Mouse (Mus musculus) gastrocnemius, adult 18-20 months (tissue): ENCODE measurements around the gene Wbp11. TPM values are rescaled to one million over a fixed set of nuclear protein-coding genes. Genes with fewer than 3 reads are reported as not detected.

Source experiments
- DNase-seq: peaks from one replicate; pipeline ENCODE4 v3.0.0; 2021; ENCODE audit warnings: low spot score
- long read RNA-seq, 2 experiments: library from polyadenylated mRNA; stranded (forward); transcript quantifications; one replicate each; pipeline ENCODE4 v2.0.0; 2021
- total RNA-seq, 2 experiments: library from RNA; stranded (reverse); gene quantifications; 2 replicates each; pipeline ENCODE4 v1.2.3; 2021

Gene Wbp11
- total RNA-seq = 10 to 100 TPM; 52.4 to 52.7 TPM
- long read RNA-seq, experiment 1, transcript Wbp11-201 (12 exons, 2,739 nt) = major isoform, 101 of 122 reads
- long read RNA-seq, experiment 1, partial matches to known transcripts = 3 of 122 reads
- long read RNA-seq, experiment 1, other reads (novel, unspliced or antisense) = 18 of 122 reads
- long read RNA-seq, experiment 2, transcript Wbp11-201 (12 exons, 2,739 nt) = major isoform, 56 of 79 reads
- long read RNA-seq, experiment 2, partial matches to known transcripts = 3 of 79 reads
- long read RNA-seq, experiment 2, other reads (novel, unspliced or antisense) = 20 of 79 reads

- DNase-seq = peak; percentile 97
Observed at GRCm38 (mm10) chr6:136827881-136828561, at the start of gene Wbp11. Gene Wbp11 (minus strand): TSS chr6:136828233.

GRCm38 (mm10) chr6:136875670-136876069 is 47.6 kb upstream of the Wbp11 start, which contains the start of gene Mgp:
Gene Mgp (minus strand): TSS chr6:136875823.
- DNase-seq = peak; percentile 28

GRCm38 (mm10) chr6:136874599-136874998 is 46.6 kb upstream of the Wbp11 start:
- DNase-seq = no peak

DNA sequence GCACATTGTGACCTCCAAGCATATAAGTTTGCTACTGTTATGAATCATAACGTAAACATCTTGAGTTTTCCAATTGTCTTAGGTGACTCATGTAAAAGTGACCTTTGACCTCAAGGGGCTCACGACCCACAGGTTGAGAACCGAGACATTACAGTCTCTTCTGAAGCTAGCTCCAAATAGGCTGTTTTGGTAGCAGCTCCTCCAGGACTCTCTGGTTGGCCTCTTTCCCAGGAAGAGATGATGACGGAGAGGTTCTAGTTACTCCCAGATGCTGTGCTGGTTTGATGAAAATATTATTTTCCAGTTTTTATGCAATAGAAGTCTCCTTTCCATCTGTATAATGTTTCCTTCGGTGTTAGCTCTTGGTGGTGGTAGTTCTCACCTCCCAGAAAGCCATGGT is 40.9 kb upstream of the Wbp11 start:
- DNase-seq = no peak

- DNase-seq = no peak
Observed at GRCm38 (mm10) chr6:136866150-136866549, 38.1 kb upstream of the Wbp11 start.

DNA sequence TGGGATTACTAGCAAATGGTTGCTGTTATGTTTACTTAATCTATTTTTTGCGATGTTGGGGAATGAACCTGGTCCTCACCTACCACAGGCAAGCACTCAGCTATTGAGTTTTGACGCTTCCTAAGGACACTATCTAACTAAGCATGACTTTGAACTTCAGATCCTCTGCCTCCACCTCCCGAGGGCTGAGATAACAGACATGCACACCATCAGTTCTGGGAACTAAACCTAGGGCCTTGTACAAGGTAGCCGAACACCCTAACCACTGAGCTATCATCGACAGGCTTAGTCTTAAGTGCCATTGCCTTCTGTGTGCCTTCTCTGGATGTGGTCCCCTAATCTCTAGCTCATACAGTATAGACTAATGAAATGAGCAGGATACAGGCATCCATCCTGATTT is 37.3 kb upstream of the Wbp11 start:
- DNase-seq = no peak

GRCm38 (mm10) chr6:136861020-136861419 is 33.0 kb upstream of the Wbp11 start:
- DNase-seq = peak; percentile 26

GRCm38 (mm10) chr6:136858420-136858819 is 30.4 kb upstream of the Wbp11 start:
- DNase-seq = no peak

DNA sequence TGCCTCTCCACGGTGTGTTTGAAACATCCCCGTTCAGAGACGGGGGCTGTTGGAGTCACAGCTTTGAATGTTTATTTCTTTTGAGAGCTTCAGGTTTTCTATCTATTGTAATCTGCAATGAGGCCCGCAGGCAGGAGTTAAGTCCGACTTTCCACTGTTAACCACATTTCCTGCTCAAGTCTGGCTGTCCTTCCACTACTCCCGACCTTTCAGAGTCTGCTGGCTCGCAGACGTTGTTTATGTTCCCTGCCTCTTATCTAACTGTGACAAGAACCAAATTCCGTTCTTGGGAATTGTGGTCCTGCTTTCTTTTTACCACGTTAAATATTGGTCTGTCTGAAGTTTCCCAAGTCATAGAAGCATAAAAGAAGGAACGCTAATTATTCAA is 29.8 kb upstream of the Wbp11 start:
- DNase-seq = no peak

DNA sequence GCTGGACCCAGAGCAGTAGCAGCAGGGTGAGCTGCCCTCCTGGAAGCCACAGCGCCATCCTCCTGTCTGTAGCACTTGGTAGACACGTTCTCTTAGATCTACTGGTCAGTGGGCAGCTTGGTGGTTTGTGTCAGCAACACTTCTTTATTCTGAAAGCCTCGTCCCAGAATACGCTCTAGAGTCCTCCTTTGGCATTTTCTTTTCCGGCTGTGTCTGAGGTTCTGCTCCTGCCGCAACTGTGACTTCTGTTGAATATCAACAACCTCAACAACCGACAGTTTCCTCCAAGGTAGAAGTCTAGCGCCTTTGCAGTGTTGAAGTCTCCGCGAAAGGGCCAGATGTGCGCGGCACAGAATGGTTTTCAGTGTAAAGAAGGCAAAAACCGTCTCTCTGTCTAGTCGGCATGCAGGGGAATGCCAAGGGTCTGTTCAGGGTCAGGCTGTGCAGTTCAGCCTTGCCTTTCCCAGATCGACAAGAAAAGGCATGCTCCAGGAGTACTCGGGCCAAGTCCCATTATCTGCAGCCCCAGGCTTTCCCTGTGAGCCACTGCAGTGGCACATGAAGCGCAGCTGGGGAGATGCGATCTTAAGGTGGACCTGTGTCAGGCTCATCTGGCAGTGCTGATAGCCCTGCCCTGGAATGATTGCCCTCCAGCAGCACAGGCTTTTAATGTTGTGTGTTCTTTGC is 29.3 kb upstream of the Wbp11 start, which contains the start of gene Art4:
Gene Art4, minus strand, starts transcription at position 548 of the 687 bp plus-strand sequence.
- no peak for DNase-seq

GRCm38 (mm10) chr6:136856071-136856636 is 28.1 kb upstream of the Wbp11 start:
- DNase-seq = no peak

DNA sequence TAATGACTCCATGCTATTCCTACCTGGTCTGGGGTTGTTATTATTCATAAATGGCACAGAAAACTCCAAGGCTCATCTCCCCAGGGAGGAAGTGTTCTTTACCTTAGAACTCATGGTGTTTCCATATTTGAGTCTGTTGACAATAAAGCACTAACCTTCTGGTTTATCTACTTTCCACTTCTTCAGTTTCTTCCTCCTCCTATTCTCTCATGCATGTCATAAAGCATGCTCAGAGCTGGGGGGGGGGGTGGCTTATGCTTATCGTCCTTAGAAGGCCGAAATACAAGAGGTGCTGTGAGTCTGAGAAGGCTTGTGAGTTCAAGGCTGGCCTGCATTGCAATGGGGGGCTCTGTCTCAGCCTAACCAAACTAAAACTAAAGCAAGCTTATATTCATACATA is 27.1 kb upstream of the Wbp11 start:
- DNase-seq = no peak

GRCm38 (mm10) chr6:136854361-136854781 is 26.3 kb upstream of the Wbp11 start:
- no peak for DNase-seq

DNA sequence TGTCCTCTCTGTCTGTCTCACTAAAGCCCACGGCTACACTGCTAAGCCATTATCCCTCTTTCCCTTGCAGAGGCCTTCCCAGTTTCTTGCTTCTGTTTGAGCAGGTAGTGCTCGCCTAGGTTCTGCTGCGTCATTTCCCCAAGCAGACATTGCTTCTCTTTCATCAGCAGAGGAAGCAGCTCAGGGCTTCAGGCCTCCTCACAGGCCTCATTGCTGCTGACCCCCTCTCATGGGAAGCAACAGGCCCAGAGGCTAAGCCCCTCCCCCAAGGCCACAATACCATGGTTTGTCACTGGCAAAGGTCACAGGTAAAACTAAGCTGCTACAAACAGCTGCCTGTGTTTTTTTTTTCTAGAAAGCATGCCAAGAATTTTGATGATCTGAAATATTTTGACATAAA is 24.7 kb upstream of the Wbp11 start:
- no peak for DNase-seq

GRCm38 (mm10) chr6:136852348-136852747 is 24.3 kb upstream of the Wbp11 start:
- no peak for DNase-seq

DNA sequence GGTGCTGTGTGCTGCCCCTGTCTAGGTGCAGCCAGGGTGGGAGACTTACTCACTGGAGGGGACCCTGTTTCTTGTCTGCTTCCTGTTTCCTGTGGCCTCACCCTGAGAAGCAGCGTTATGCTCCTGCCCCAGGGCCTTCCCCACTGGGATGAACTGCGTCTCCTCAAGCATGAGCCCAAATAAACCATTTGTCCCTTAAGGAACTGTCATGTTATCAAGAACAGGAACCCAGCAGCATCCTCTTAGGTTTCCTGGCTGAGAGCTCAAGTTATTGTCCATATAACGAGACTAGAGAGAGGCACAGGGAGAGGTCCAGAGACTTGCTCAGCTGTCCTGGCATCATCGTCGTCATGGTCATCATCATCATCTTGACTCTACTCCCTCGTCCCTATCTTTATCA is 22.2 kb upstream of the Wbp11 start:
- DNase-seq = no peak

- no peak for DNase-seq
Observed at GRCm38 (mm10) chr6:136848971-136849370, 20.9 kb upstream of the Wbp11 start.

DNA sequence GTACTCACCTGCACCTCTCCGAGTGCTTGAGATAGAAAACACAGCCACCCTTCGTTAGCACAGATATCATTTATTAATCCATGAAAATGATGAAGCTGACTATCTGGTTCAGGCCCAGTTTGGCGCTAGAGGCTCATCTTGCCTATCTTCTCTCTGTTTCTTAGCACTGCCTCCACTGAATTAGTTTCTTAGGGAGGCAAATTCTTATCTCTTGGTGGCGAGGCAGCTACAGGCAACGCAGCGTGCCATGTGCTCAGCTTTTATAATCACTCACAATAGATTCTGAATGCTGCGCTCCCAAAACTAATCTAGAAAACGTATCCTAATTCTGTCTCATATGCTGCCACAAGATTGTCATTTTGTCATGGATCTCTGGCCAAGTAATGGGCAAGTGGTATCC is 20.4 kb upstream of the Wbp11 start:
- no peak for DNase-seq

GRCm38 (mm10) chr6:136847790-136848189 is 19.8 kb upstream of the Wbp11 start:
- DNase-seq = peak; percentile 32

- DNase-seq = no peak
Observed at GRCm38 (mm10) chr6:136847267-136847666, 19.2 kb upstream of the Wbp11 start.

GRCm38 (mm10) chr6:136845706-136846480 is 17.9 kb upstream of the Wbp11 start:
- no peak for DNase-seq
